Mouse (Mus musculus): ENCODE measurements around the gene Rftn2. TPM values are rescaled to one million over a fixed set of nuclear protein-coding genes. Genes with fewer than 3 reads are reported as not detected.

The Rftn2 gene
- total and polyA plus RNA-seq, 2 experiments from 2014 or later: 6.1 to 7.2 TPM

GRCm38 (mm10) chr1:55160831-55161638, 65.5 kb downstream of the Rftn2 start:
- 88% methylated on average over 17 of the region's 17 CpGs for WGBS
- DNase-seq (ENCODE audit: low spot score): no peak
- TF ChIP-seq CTCF (IDR thresholded peaks at IDR 0.05; ENCODE audit: low read depth) (no peak), EP300 (IDR thresholded peaks at IDR 0.05; ENCODE audit: low read depth) (no peak)

GRCm38 (mm10) chr1:55160218-55160617, 66.4 kb downstream of the Rftn2 start:
- no peak overlapping the region for H3K4me3 ChIP-seq (ENCODE audit: low read depth, low read length)
- peaks cover 5% of the 10 kb centered on the region; the same call in 1 of the 2 replicates for H3K4me1 ChIP-seq (ENCODE audit: control insufficient read depth, insufficient read depth)
- H3K27me3 ChIP-seq (ENCODE audit: control insufficient read depth, insufficient read depth, low read length): no peaks in the 10 kb centered on the region
- H3K4me2 ChIP-seq (ENCODE audit: low read depth, low read length): no peak overlapping the region
- H3K9ac ChIP-seq (replicated peaks; ENCODE audit: low read depth, low read length): no peak overlapping the region
- TF ChIP-seq EP300 (IDR thresholded peaks at IDR 0.05; ENCODE audit: low read depth) (no peak), CTCF (IDR thresholded peaks at IDR 0.05; ENCODE audit: low read depth) (no peak)
- H3K36me3 ChIP-seq (replicated peaks; ENCODE audit: control insufficient read depth, insufficient read depth, low read length): peaks cover 35% of the 10 kb centered on the region
- 93% methylated on average over 3 of the region's 3 CpGs for WGBS
- H3K9me3 ChIP-seq (replicated peaks; ENCODE audit: control insufficient read depth, low read length): no peaks in the 10 kb centered on the region
- ATAC-seq (ENCODE audit: insufficient read depth, low read depth) (no peak), DNase-seq (ENCODE audit: low spot score) (no peak)
- H3K27ac ChIP-seq (ENCODE audit: low read depth): no peak overlapping the region

More at GRCm38 (mm10) chr1:55160831-55161638, 65.5 kb downstream of the Rftn2 start:
- Histone ChIP-seq H3K4me3 (ENCODE audit: low read depth, low read length) (no peak overlapping the region), H3K9me3 (replicated peaks; ENCODE audit: control insufficient read depth, low read length) (no peaks in the 10 kb centered on the region), H3K4me2 (ENCODE audit: low read depth, low read length) (no peak overlapping the region), H3K27me3 (ENCODE audit: control insufficient read depth, insufficient read depth, low read length) (no peaks in the 10 kb centered on the region), H3K27ac (ENCODE audit: low read depth) (no peak overlapping the region), H3K9ac (replicated peaks; ENCODE audit: low read depth, low read length) (no peak overlapping the region), H3K4me1 (ENCODE audit: control insufficient read depth, insufficient read depth) (peaks cover 5% of the 10 kb centered on the region; the same call in 1 of the 2 replicates), H3K36me3 (replicated peaks; ENCODE audit: control insufficient read depth, insufficient read depth, low read length) (peaks cover 27% of the 10 kb centered on the region)
- no peak for ATAC-seq (ENCODE audit: insufficient read depth, low read depth)

GRCm38 (mm10) chr1:55158821-55159220, 67.8 kb downstream of the Rftn2 start:
- DNase-seq (ENCODE audit: low spot score): no peak
- H3K27me3 ChIP-seq (ENCODE audit: control insufficient read depth, insufficient read depth, low read length): no peaks in the 10 kb centered on the region
- 83% methylated on average over 8 of the region's 8 CpGs for WGBS

GRCm38 (mm10) chr1:55158211-55158610, 68.4 kb downstream of the Rftn2 start:
- Histone ChIP-seq H3K4me3 (ENCODE audit: low read depth, low read length) (no peak overlapping the region), H3K27ac (ENCODE audit: low read depth) (no peak overlapping the region), H3K4me2 (ENCODE audit: low read depth, low read length) (no peak overlapping the region), H3K36me3 (replicated peaks; ENCODE audit: control insufficient read depth, insufficient read depth, low read length) (peaks cover 47% of the 10 kb centered on the region), H3K4me1 (ENCODE audit: control insufficient read depth, insufficient read depth) (peaks cover 5% of the 10 kb centered on the region; the same call in 1 of the 2 replicates), H3K9ac (replicated peaks; ENCODE audit: low read depth, low read length) (no peak overlapping the region), H3K27me3 (ENCODE audit: control insufficient read depth, insufficient read depth, low read length) (no peaks in the 10 kb centered on the region), H3K9me3 (replicated peaks; ENCODE audit: control insufficient read depth, low read length) (no peaks in the 10 kb centered on the region)
- no peak for DNase-seq (ENCODE audit: low spot score)
- TF ChIP-seq CTCF (IDR thresholded peaks at IDR 0.05; ENCODE audit: low read depth): no peak
- TF ChIP-seq EP300 (IDR thresholded peaks at IDR 0.05; ENCODE audit: low read depth): no peak
- ATAC-seq (ENCODE audit: insufficient read depth, low read depth): no peak
- WGBS: 85% methylated on average over 3 of the region's 3 CpGs

More at GRCm38 (mm10) chr1:55158821-55159220, 67.8 kb downstream of the Rftn2 start:
- TF ChIP-seq EP300 (IDR thresholded peaks at IDR 0.05; ENCODE audit: low read depth): no peak
- Histone ChIP-seq H3K4me2 (ENCODE audit: low read depth, low read length) (no peak overlapping the region), H3K4me3 (ENCODE audit: low read depth, low read length) (no peak overlapping the region), H3K36me3 (replicated peaks; ENCODE audit: control insufficient read depth, insufficient read depth, low read length) (peaks cover 45% of the 10 kb centered on the region), H3K4me1 (ENCODE audit: control insufficient read depth, insufficient read depth) (peaks cover 5% of the 10 kb centered on the region; the same call in 1 of the 2 replicates), H3K27ac (ENCODE audit: low read depth) (no peak overlapping the region), H3K9ac (replicated peaks; ENCODE audit: low read depth, low read length) (no peak overlapping the region), H3K9me3 (replicated peaks; ENCODE audit: control insufficient read depth, low read length) (no peaks in the 10 kb centered on the region)
- no peak for ATAC-seq (ENCODE audit: insufficient read depth, low read depth)

GRCm38 (mm10) chr1:55157329-55157728, 69.3 kb downstream of the Rftn2 start:
- Histone ChIP-seq H3K9me3 (replicated peaks; ENCODE audit: control insufficient read depth, low read length) (no peaks in the 10 kb centered on the region), H3K27me3 (ENCODE audit: control insufficient read depth, insufficient read depth, low read length) (no peaks in the 10 kb centered on the region), H3K4me1 (ENCODE audit: control insufficient read depth, insufficient read depth) (peaks cover 5% of the 10 kb centered on the region; the same call in 1 of the 2 replicates), H3K9ac (replicated peaks; ENCODE audit: low read depth, low read length) (no peak overlapping the region), H3K36me3 (replicated peaks; ENCODE audit: control insufficient read depth, insufficient read depth, low read length) (peaks cover 54% of the 10 kb centered on the region), H3K4me3 (ENCODE audit: low read depth, low read length) (no peak overlapping the region), H3K4me2 (ENCODE audit: low read depth, low read length) (no peak overlapping the region), H3K27ac (ENCODE audit: low read depth) (no peak overlapping the region)
- TF ChIP-seq EP300 (IDR thresholded peaks at IDR 0.05; ENCODE audit: low read depth) (no peak), CTCF (IDR thresholded peaks at IDR 0.05; ENCODE audit: low read depth) (no peak)
- ATAC-seq (ENCODE audit: insufficient read depth, low read depth) (no peak), DNase-seq (ENCODE audit: low spot score) (no peak)
- WGBS: 98% methylated on average over 4 of the region's 4 CpGs

Measured in heart, postnatal 0 days (tissue).